Mouse (Mus musculus) adrenal gland, adult 8-10 months (tissue): Measurements from ENCODE around the gene Ric3. TPM values are rescaled to one million over a fixed set of nuclear protein-coding genes. Genes with fewer than 3 reads are reported as not detected.
"Not testable (repeated sequence)": the region's sequence is repeated elsewhere in the genome, so short reads cannot be mapped to it uniquely, and the experiment has no call there.

Experiments
- DNase-seq: peaks from one replicate; pipeline ENCODE4 v3.0.0; 2022
- total RNA-seq, 4 experiments: library from RNA; stranded (reverse); gene quantifications; 2 replicates each; pipeline ENCODE4 v1.2.4; 2022

The Ric3 gene
- 10 to 100 TPM; 70.1 to 94.0 (median 82.6) TPM for total RNA-seq

DNA sequence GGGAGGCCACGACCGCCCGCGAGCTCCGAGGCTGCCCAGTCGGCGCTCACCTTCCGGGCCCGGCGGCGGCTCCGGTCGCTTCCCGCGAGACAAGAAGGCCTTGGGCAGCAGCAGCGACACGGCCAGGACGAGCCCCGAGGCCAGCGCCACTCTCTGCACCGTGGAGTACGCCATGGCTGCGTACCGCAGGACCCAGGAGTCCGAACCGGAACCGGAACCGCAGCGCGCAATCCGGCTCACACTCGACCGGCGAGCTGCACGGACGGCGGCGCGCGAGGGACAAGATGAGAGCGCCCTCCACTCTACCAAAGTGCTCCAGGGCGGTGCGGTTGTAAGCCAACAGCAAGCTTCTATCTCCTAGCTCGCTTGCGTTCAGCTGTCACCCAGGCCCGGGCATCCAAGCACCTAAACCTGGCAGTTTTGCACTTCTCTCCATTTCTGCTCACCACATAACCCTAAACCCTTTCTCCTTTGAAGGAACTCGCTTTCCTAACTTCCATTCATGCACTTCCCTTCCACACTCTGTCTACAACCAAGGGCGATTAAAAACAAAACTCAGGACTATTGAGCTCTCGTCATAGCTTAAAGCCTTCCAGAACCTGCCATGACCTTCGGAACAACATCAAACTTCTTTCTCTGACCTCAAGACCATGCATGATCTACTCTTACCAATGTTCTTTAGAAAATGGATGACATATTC, at the start of gene Ric3:
Ric3 (minus strand) TSS at position 219 of the 700 bp plus-strand sequence.
- DNase-seq: peak; percentile 80

DNA sequence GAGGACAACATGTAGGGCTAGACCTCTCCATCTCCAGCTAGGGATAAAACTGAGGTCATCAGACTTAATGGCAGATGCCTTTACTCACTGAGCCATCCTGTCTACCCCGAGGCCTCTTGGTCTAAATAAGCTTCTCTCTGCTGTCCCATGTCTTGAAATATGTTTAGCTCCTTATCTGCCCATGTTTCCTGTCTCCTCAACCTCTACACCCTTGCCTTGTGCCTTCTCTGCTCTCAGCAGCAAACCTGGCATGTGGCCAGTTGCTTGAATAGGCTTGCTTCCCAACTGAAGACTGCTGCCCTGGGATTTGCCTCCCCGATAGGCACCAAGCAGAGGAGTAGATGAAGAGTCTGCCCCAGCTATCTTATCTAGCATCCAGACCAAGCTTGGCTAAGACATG, 48.4 kb upstream of the Ric3 start:
- no peak for DNase-seq

DNA sequence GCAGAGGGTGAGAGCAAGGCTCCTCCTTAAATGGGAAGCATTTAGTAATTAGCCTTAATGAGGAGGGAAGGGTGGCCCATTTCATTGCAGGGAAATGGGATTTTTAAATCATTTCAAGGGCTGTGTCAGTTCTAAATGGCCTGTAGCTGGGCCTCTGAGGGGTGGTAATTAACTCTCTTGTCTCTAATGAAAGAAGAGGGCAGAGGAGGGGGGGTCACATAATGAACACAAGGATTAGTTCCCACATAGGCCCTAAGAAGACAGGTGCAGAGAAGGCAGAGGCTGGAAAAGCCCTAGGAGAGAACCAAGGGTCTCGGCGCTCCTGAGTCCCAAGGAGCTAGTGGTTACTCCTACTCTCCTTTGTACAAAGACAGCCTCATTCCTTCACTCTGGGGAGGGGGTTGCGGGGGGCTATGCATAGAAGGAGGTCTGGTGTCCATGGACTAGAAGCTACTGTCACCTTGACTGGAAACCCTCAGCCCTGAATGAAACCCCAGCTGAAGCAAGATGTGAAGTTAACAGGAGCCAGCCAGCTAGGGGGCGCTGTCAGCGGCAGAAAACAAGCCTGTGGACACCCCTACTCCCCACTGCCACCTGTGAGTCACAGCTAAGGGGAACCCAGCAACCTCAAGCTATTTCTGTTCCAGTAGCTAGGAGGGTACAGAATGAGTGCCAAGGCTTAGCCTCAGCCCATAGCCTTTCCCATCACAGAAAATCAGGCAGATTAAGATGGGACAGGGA, 47.0 kb upstream of the Ric3 start:
- DNase-seq: no peak

DNA sequence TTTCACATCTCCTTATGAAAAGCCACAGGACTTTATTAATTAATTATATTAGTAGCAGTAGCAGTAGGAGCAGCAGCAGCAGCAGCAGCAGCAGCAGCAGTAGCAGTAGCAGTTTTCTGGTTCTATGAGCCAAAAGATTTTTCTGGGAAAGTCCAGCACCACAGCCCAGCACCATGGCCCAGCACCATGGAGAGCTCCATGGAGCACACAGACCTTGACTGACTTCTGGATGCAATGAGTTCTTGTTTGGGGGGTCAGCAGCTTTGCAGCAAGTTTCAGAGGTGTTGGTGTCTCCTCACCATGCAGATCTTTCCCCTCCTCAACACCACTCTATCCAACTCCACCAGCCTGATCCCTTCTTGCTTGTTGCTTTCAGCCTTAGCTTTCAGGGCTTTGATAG, 46.3 kb upstream of the Ric3 start:
- DNase-seq: no peak

DNA sequence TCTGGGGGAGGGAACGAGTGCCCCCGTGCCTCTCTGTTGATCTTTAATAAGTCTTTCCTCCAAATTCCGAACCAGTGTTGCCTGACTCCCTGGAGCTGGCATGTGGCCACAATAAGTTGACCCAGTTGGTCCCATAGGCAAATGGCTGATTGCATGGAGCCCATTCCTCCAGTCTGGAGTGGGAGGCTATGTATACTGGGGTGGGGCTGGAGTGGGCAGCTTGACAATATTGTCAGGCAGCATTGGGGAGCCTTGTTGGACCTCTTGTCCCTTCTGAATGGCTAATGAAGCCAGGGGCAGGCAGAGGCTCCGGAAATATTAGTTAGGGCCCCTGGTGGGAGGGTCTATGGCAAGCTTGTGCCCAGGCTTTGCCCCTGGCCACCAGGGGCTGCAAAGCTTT, 32.8 kb upstream of the Ric3 start:
- no peak for DNase-seq

DNA sequence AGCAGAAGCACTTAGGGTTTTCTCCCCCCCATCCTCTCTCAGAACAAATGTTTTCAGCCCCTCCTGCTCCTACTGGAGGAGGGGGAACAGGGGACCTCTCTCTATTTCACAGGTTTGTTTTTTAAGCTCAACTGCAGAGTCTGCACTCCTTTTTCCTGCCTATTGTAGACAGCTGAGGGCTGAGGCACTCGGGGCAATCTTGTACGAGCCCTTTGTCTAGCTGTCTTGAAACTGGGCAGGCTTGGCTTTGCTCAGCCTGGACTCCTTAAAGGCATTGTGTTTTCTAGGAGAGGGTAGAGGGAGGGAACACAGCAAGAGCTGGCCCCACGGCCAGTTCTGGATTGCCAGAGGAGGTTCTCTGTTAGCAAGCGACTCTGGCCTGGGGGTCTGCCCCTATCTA, 32.4 kb upstream of the Ric3 start:
- DNase-seq: not testable (repeated sequence)

DNA sequence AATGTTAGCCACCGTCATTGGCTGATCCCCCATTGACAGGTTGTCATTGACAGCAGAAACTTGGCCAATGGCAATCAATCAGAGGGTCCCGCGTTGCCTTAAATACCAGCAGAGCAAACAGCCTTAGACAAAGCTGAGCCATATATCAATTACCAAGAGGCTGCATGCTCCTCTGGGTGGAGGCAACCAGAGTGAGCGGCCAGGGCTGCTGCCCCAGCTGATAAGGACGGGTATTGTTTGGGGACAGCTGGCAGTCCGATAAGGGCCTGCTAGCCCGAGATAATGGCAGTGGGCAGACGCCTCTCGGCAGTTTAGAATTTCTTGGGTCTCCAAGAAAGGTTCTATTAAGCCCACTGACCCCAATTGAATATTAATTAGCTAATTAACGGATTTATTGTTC, 31.8 kb upstream of the Ric3 start:
- no peak for DNase-seq

DNA sequence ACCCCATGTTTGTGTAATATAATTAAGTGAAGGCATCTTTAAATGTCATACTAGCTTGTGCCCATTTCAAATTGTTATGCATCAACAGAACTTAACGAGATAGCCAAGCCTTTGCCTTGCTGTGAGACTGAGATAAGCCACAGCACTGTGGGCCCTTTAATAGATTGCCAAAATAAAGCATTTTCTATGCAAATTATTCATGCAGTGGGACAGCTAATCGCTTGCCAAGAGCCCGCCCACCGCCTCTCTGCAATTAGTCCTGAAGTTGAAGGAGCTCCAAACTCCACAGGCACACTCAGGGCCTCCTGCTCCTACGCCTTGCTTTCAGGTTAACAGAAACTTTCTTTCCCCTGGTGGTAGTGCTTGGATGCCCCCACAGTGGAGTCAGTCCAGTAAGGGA, 27.9 kb upstream of the Ric3 start:
- DNase-seq: no peak

DNA sequence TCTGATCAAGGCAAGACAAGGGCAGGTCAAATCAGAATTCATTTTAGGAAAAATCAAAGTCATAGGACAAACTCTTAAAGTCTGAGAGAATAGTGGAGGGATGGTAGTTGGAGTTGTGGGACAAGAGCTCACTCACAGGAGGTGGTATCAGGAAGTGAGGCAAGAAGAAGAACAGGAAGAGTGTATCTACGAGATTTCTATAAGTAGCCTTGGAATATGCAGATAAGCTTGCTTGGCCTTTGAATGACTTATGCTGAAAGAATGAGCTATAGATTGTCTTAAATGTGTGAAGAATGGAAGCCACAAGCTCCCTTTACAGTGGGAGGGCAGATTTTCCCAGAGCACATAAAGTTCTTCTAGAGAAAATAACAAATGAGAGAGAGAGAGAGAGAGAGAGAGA, 21.8 kb upstream of the Ric3 start:
- DNase-seq: no peak

DNA sequence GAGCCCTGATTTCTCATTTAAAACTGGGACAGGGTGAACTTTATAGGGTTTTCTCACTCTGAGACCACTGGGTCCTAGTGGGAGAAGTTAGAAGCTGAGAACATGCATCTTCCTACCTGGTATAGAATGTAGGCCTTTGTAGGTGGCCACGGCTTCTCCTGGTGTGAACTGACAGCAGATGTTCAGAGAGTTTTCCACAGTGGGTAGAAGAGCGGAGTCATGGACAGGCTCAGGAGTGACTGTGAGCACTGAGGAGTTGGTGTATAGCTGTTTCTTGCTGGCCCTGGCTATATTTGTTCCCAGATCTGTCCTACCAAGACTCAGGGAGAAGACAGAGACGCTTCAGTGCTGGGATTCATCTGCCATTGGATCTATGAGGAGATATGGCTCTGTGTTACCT, 18.0 kb upstream of the Ric3 start:
- DNase-seq: no peak

DNA sequence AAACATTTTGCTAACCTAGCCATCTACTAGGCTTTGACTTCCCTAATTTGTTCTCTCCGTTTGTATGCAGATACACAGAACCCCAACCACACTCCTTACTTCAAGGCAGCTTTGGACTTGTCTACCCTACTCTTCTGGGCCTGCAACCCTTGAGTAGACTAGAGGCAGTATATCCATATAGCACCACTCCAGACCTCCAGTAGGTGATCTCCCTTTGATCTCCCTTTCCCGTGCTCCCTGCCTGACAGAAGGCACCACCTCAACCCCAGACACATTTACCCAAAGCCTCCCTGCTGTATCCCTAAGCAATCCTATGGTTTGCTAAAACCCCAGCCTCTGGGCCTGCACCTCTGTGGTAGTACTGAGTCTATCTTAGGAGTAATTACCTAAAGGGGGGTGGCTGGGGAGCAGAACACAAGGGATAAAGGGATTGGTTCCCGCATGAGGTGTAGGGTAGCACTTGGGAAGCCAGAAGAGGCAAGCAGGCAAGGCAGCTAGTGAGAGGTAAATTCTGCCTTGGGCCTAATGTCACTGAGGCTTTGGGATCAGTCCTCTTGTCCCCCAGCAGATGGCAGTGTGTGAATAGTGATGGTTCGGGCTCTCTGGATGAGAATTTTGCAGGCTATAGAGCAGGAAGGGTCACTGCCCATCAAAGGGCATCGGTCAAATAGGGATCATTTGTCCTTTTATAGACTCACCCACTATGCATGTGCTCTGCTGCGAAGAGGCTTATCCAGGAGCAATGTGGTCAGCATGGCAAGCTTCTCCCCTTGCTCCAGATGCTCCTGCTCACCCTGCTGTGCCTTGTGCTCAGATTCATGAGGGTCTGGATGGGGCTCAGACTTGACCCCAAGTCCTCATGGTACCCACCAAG, 15.3 kb upstream of the Ric3 start:
- peak; percentile 8 for DNase-seq

DNA sequence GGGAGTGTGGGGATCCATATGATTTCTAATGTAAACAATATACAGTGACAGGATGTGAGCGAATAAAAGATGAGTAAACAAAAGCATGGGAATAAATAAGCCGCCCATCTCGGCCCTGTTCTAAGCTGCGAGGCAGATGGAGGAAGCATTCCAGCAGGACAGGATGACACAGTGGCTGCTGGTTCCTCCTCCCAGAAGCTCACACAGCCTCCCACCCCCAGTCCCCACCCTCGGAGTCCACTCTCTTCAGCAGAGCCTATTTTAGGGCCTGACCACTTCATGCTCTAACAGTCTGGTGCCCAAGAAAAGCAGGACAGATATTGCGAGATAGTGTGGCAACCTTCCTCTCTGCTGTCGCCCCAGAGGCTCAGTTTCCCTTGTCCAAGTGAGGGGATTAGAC, 14.1 kb upstream of the Ric3 start:
- DNase-seq: no peak

DNA sequence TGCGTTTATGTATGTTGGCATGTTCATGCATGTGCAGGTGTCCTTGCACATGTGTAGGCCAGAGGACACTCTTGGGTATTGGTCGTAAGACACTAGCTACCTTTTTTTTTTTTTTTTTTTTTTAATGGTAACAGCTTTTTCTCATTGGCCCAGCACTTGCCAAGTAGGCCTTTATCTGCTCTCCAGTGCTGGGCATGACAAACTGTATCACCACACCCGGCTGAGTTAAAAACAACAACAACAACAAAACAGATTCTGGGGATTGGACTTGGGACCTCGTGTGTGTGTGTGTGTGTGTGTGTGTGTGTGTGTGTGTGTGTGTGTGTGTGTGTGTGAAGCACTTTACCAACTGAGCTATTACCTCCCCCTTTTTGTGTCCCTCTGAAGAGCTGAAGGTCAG, 13.5 kb upstream of the Ric3 start:
- no peak for DNase-seq

DNA sequence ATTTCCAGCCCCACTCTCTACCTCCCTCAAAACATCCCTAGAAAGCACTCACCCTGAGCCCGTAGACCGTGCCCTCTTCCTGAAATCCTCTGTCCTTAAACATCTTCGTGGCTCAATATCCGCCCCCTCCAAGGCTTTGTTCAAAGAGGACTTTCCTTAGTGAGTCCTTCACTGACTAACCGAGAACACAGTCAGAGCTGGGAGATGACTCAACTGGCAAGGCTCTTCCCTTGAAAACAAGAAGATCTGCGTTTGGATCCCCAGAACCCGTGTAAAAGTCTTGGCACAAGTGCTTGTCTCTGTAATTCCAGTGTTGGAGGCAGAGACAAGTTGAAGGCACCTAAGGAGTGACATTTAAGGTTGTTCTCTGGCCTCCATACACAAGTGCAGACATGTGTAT, 11.2 kb upstream of the Ric3 start:
- no peak for DNase-seq

DNA sequence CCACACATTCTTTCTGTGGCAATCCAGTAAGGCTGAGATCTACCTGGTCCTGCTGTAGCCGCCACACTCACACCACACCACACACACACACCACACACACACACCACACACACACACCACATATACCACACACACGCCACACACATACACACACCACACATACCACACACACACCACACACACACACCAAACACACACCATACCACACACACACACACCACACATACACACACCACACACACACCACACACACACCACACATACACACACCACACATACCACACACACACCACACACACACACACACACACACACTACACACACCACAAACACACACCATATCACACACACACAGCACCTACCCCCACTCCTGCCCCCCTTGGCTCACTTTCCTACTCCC, 8.2 kb upstream of the Ric3 start:
- not testable (repeated sequence) for DNase-seq

DNA sequence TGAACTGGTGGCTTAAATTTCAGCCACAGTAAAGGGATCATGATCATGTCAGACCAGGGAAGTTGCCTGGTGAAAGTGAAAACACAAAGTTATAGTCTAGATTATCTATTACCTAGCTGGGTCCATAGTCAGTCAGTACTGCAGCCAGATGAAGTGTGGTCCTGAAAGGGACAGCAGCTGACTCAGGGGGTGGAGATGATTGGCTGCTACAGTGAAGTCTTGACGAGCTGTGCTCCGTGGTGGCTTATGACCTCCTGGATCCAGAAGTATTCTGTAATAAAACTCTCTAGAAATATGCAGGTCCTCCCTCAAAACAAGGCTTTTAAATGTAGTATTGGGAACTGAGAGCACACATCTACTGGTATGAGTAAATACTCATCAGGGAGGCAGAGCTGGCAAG, 3.8 kb upstream of the Ric3 start:
- no peak for DNase-seq

DNA sequence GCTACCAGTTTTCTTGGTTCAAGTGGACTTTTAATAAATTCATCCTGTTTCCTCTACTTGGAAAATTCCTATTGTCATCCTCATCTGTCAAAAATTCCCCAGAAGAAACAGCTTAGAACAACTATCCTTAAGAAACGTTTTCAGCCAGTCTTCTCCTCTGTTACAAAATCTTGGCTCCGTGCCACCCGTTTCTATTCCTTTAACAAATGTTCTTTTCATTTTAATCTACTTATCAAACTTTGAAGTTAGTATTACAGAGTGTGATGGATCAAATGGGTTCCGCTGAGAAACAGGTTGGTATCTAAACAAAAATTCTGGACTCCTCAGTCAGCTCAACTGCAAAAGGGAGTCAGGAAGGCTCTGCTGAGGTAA, 668 bp upstream of the Ric3 start:
- no peak for DNase-seq

DNA sequence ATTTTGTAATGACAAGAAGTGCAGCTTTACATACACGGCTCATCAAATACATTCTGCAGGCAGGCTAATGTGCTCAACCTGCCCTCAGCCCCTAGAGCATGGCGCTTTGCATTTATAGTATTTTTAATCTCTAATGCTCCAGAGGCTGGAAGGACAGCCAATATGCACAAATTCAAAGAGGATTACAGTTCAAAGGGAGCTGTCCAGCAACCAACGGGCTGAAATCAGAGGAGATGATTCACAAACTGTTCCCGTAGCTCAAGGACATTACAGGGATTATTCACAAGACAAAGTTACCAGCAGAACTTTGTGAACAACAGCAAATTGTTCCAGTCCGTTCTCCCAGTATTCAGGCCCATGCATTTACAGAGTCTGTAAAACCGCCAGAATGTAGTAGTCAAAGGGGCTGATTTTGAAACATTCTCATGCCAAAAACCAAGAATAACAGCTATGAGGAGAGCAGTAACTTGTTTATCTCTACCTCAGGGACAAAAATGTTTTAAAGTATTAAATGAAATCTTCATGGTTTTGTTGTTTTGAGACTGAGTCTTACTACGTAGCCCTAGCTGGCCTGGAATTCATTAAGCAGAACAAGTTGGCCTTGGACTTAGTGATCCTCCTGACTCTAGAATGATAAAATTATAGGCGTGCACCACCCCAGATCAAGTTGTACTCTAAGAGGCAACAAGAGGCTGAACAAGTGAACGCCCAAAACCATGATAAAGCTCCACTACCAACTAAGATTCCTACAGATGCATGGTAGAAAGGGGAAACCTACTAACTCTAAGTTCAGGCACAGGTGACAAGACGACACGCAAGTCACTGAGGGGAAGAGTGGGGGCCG, 640 bp downstream of the Ric3 start:
- DNase-seq: peak; percentile 77

DNA sequence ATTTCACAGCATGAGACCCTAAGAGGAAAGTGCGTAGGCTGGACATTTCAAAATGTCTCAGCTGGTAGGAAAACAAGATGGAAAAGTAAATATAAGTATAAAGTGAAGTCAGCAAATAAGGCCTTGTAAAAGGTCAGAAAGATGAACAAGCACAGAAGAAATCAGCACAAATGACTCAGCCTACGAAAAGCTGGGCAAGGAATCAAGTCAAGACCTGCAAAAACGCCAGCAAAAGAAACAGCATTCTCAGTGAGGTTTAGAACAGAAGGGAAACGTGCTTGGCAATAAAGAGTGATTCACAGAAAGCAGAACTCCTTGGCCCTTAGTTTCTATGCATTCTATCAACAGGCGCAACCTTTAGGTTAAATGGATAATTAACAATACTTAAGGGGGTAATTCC, 10.8 kb downstream of the Ric3 start:
- DNase-seq: peak; percentile 15

DNA sequence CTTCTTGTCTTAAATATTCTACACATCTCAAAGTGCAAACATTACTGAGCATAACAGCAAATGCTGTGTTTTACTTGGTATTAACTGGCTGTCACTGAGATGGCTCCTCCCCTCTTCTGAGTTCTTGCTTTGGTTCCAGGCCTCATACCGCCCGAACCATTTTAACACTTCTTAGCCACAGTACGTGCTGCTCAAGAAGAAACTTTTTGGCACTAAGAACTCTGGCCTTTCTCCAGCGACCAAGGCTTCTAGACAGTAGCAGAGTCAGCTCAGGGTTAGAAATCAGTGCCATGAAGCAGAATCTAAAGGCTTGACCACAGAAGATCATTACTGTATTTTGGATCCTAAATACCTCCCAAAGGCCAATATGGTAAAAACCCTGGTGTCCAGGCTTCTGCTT, 13.5 kb downstream of the Ric3 start:
- DNase-seq: no peak

DNA sequence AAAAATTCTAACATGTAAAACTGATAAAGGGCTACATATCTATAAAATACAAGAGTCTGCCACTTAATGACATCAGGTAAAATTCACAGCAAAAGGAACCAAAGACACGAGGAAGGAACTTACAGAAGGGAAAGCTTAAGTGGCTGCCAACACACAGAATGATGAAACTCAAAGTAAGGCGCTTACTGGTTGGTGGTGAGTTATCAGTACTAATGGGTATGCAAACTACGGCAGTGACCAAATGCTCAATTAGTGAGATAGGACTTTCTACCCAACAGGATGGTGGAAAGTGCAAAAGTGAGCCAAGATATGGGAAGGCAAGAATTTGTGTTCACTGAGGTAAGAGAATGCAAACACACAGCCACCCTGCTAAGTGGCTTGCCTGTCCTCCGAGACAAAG, 23.6 kb downstream of the Ric3 start:
- no peak for DNase-seq

DNA sequence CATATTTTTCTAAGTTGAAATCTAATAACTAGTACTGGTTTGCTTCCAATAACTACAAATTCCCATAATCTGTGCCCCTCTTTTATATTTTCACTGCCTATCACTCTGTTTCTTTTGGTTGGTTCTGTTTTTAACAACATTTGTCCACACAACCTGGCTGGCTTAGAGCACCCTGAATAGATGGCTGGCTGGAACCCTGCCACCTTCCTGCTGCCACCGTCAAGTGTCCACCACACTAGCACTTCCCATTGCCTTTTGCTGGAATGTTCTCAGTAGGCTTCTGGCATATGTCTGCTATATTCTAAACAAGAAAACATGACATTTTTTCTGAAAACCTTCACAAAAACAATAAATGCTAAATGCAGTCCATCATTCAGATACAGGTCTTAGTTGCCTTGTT, 32.3 kb downstream of the Ric3 start:
- DNase-seq: no peak

DNA sequence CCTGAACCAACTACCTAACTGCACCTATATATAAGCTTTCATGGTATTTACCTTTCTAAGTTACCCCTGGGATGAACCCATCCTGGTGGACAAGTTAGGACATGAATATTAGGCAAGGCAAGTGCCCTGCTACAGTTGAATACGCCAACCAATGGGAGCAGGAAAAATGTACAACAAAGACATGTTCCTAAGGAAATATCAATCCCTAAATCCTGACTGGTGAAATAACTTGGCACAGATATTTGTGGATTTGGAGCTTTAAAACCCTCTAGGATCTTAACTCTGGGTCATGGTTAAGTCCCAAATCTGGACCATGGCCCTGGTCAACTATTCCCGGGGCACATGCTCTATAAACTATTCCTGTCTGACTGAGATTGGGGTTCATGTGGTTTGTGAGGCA, 37.3 kb downstream of the Ric3 start:
- no peak for DNase-seq
